Mouse (Mus musculus) MN1 (cell line): ENCODE results near the gene Hoxb4.

Experiments
- DNase-seq: peaks from one replicate; pipeline ENCODE4 v3.0.0-alpha.2; 2016; ENCODE audit warnings: low spot score

Gene Hoxb4

GRCm38 (mm10) chr11:96350791-96351190, 32.7 kb downstream of the Hoxb4 start:
- DNase-seq, result no peak

GRCm38 (mm10) chr11:96351312-96351711, 33.2 kb downstream of the Hoxb4 start:
- DNase-seq, result no peak

- no peak for DNase-seq
These were observed 33.8 kb downstream of the Hoxb4 start for GRCm38 (mm10) chr11:96351831-96352230.

GRCm38 (mm10) chr11:96352691-96353521, 34.8 kb downstream of the Hoxb4 start:
- no peak for DNase-seq

- DNase-seq, result no peak
These were observed 35.4 kb downstream of the Hoxb4 start for GRCm38 (mm10) chr11:96353522-96353841.

GRCm38 (mm10) chr11:96353939-96354338, 35.9 kb downstream of the Hoxb4 start:
- DNase-seq, result no peak

GRCm38 (mm10) chr11:96354376-96354775, 36.3 kb downstream of the Hoxb4 start:
- no peak for DNase-seq

- DNase-seq, result no peak
These were observed 36.8 kb downstream of the Hoxb4 start for GRCm38 (mm10) chr11:96354801-96355311.

- DNase-seq, result no peak
These were observed 45.7 kb downstream of the Hoxb4 start for GRCm38 (mm10) chr11:96363807-96364206.

GRCm38 (mm10) chr11:96365441-96366091, 47.5 kb downstream of the Hoxb4 start, which contains the start of gene Hoxb1:
Gene Hoxb1 (plus strand): TSS chr11:96365752.
- DNase-seq, result no peak

GRCm38 (mm10) chr11:96366092-96367041, 48.3 kb downstream of the Hoxb4 start:
- DNase-seq, result no peak

GRCm38 (mm10) chr11:96367141-96367540, 49.1 kb downstream of the Hoxb4 start:
- DNase-seq, result no peak

- DNase-seq, result no peak
These were observed 50.6 kb downstream of the Hoxb4 start for GRCm38 (mm10) chr11:96368686-96369085.

- DNase-seq, result no peak
These were observed 51.1 kb downstream of the Hoxb4 start for GRCm38 (mm10) chr11:96369140-96369539.
